Mouse (Mus musculus): Measurements from ENCODE around the gene Gm1043.

Gene Gm1043

GRCm38 (mm10) chr5:37242360-37243168 lies 157.4 kb downstream of the Gm1043 start:
- DNase-seq (ENCODE audit: low spot score in 2 of 2) = no peak

GRCm38 (mm10) chr5:37243169-37243886 lies 158.2 kb downstream of the Gm1043 start:
- DNase-seq (ENCODE audit: low spot score in 2 of 2) = peak; percentile 12 to 24

GRCm38 (mm10) chr5:37244161-37244560 lies 159.0 kb downstream of the Gm1043 start:
- no peak for DNase-seq (ENCODE audit: low spot score in 2 of 2)

- no peak for DNase-seq (ENCODE audit: low spot score in 2 of 2)
Measured at GRCm38 (mm10) chr5:37244666-37245242, 159.6 kb downstream of the Gm1043 start.

GRCm38 (mm10) chr5:37245651-37246050 lies 160.5 kb downstream of the Gm1043 start:
- peak in 1 of 2 experiments; percentile 15 for DNase-seq (ENCODE audit: low spot score in 2 of 2)

- no peak for DNase-seq (ENCODE audit: low spot score in 2 of 2)
Measured at GRCm38 (mm10) chr5:37246138-37246910, 161.2 kb downstream of the Gm1043 start.

- DNase-seq (ENCODE audit: low spot score in 2 of 2) = no peak
Measured at GRCm38 (mm10) chr5:37247456-37247855, 162.3 kb downstream of the Gm1043 start.

- DNase-seq (ENCODE audit: low spot score in 2 of 2) = no peak
Measured at GRCm38 (mm10) chr5:37248870-37249269, 163.7 kb downstream of the Gm1043 start.

GRCm38 (mm10) chr5:37251596-37251995 lies 166.4 kb downstream of the Gm1043 start:
- no peak for DNase-seq (ENCODE audit: low spot score in 2 of 2)

GRCm38 (mm10) chr5:37252101-37252804 lies 167.1 kb downstream of the Gm1043 start:
- no peak for DNase-seq (ENCODE audit: low spot score in 2 of 2)

- no peak for DNase-seq (ENCODE audit: low spot score in 2 of 2)
Measured at GRCm38 (mm10) chr5:37254523-37254922, 169.4 kb downstream of the Gm1043 start.

- DNase-seq (ENCODE audit: low spot score in 2 of 2) = no peak
Measured at GRCm38 (mm10) chr5:37256823-37257222, 171.7 kb downstream of the Gm1043 start.

- no peak for DNase-seq (ENCODE audit: low spot score in 2 of 2)
Measured at GRCm38 (mm10) chr5:37257243-37257642, 172.1 kb downstream of the Gm1043 start.

GRCm38 (mm10) chr5:37261734-37262133 lies 176.6 kb downstream of the Gm1043 start:
- DNase-seq (ENCODE audit: low spot score in 2 of 2) = no peak

- peak in 1 of 2 experiments; percentile 18 for DNase-seq (ENCODE audit: low spot score in 2 of 2)
Measured at GRCm38 (mm10) chr5:37263816-37264215, 178.6 kb downstream of the Gm1043 start.

All from heart, adult 9 months (tissue).